Mouse (Mus musculus): ENCODE measurements around the gene Eef1g.
"Not testable (repeated sequence)": the region's sequence is repeated elsewhere in the genome, so short reads cannot be mapped to it uniquely, and the experiment has no call there.

The Eef1g gene

GRCm38 (mm10) chr19:8985891-8986290 is 19.1 kb downstream of the Eef1g start:
- no peak for DNase-seq (ENCODE audit: low read depth, low spot score)

- no peak for DNase-seq (ENCODE audit: low read depth, low spot score)
Measured at GRCm38 (mm10) chr19:8987816-8988215, 21.0 kb downstream of the Eef1g start.

- DNase-seq (ENCODE audit: low read depth, low spot score), result no peak
Measured at GRCm38 (mm10) chr19:8988346-8989065, 21.7 kb downstream of the Eef1g start.

- DNase-seq (ENCODE audit: low read depth, low spot score), result no peak
Measured at GRCm38 (mm10) chr19:8989066-8989566, 22.3 kb downstream of the Eef1g start, which contains the start of gene Ahnak. TSS of gene Ahnak (plus strand) at chr19:8989284.

- no peak for DNase-seq (ENCODE audit: low read depth, low spot score)
Measured at GRCm38 (mm10) chr19:8989567-8990431, 23.0 kb downstream of the Eef1g start.

- DNase-seq (ENCODE audit: low read depth, low spot score), result no peak
Measured at GRCm38 (mm10) chr19:8990432-8991102, 23.7 kb downstream of the Eef1g start.

GRCm38 (mm10) chr19:8991245-8991870 is 24.5 kb downstream of the Eef1g start:
- no peak for DNase-seq (ENCODE audit: low read depth, low spot score)

GRCm38 (mm10) chr19:8991871-8992735 is 25.3 kb downstream of the Eef1g start:
- no peak for DNase-seq (ENCODE audit: low read depth, low spot score)

GRCm38 (mm10) chr19:8992769-8993624 is 26.2 kb downstream of the Eef1g start:
- DNase-seq (ENCODE audit: low read depth, low spot score), result no peak

- no peak for DNase-seq (ENCODE audit: low read depth, low spot score)
Measured at GRCm38 (mm10) chr19:8993625-8993912, 26.7 kb downstream of the Eef1g start.

GRCm38 (mm10) chr19:8994813-8995607 is 28.2 kb downstream of the Eef1g start:
- no peak for DNase-seq (ENCODE audit: low read depth, low spot score)

- DNase-seq (ENCODE audit: low read depth, low spot score), result no peak
Measured at GRCm38 (mm10) chr19:8996601-8997000, 29.8 kb downstream of the Eef1g start.

GRCm38 (mm10) chr19:8997546-8997945 is 30.7 kb downstream of the Eef1g start:
- DNase-seq (ENCODE audit: low read depth, low spot score), result no peak

GRCm38 (mm10) chr19:8998546-8998945 is 31.7 kb downstream of the Eef1g start:
- DNase-seq (ENCODE audit: low read depth, low spot score), result no peak

- no peak for DNase-seq (ENCODE audit: low read depth, low spot score)
Measured at GRCm38 (mm10) chr19:8999223-8999622, 32.4 kb downstream of the Eef1g start.

- DNase-seq (ENCODE audit: low read depth, low spot score), result not testable (repeated sequence)
Measured at GRCm38 (mm10) chr19:9006915-9007314, 40.1 kb downstream of the Eef1g start.

GRCm38 (mm10) chr19:9019298-9019697 is 52.5 kb downstream of the Eef1g start:
- DNase-seq (ENCODE audit: low read depth, low spot score), result no peak

- DNase-seq (ENCODE audit: low read depth, low spot score), result no peak
Measured at GRCm38 (mm10) chr19:9023021-9023778, 56.4 kb downstream of the Eef1g start.

Measured in retina, postnatal 7 days (tissue).